Mouse (Mus musculus) myocyte (in vitro differentiated cells): ENCODE results near the gene Kif13a.

Experiments used
- CEBPB ChIP-seq: IDR thresholded peaks from 2 replicates; pipeline ENCODE4 v1.6.1; 2011; ENCODE audit warnings: mild to moderate bottlenecking, moderate library complexity; ENCODE audit not compliant: poor library complexity, insufficient read depth, severe bottlenecking
- E2F4 ChIP-seq: IDR thresholded peaks from one replicate; pipeline ENCODE4 v1.6.1; 2011; ENCODE audit warnings: mild to moderate bottlenecking, control low read depth, moderate library complexity; ENCODE audit not compliant: insufficient read depth
- MAX ChIP-seq: IDR thresholded peaks from one replicate; pipeline ENCODE4 v1.6.1; 2011; ENCODE audit warnings: low read depth, mild to moderate bottlenecking, control low read depth
- MYOD1 ChIP-seq, 3 experiments: IDR thresholded peaks; one replicate each; pipeline ENCODE4 v1.6.1; 2011; ENCODE audit warnings: control low read depth in 2 of 3, low read depth in 2 of 3, mild to moderate bottlenecking in 2 of 3, moderate library complexity in 1 of 3; ENCODE audit not compliant: insufficient read length in 2 of 3, control insufficient read depth in 1 of 3
- MYOG ChIP-seq, 3 experiments: IDR thresholded peaks; one replicate each; pipeline ENCODE4 v1.6.1; 2011; ENCODE audit warnings: control low read depth in 2 of 3, low read depth in 2 of 3, mild to moderate bottlenecking in 2 of 3; ENCODE audit not compliant: insufficient read length in 2 of 3, control insufficient read depth in 1 of 3, insufficient read depth in 1 of 3
- POLR2A ChIP-seq: IDR thresholded peaks from one replicate; pipeline ENCODE4 v1.6.1; 2011; ENCODE audit warnings: low read depth, mild to moderate bottlenecking, control low read depth, moderate library complexity; ENCODE audit not compliant: insufficient read length
- POLR2AphosphoS2 ChIP-seq: IDR thresholded peaks from one replicate; pipeline ENCODE4 v1.6.1; 2011; ENCODE audit warnings: low read depth, control low read depth; ENCODE audit not compliant: insufficient read length
- SRF ChIP-seq: IDR thresholded peaks from one replicate; pipeline ENCODE4 v1.6.1; 2011; ENCODE audit warnings: low read depth; ENCODE audit not compliant: control insufficient read depth, insufficient read length
- TCF12 ChIP-seq: IDR thresholded peaks from one replicate; pipeline ENCODE4 v1.6.1; 2011; ENCODE audit warnings: mild to moderate bottlenecking, control low read depth; ENCODE audit not compliant: poor library complexity, insufficient read depth, severe bottlenecking
- USF1 ChIP-seq: IDR thresholded peaks from one replicate; pipeline ENCODE4 v1.6.1; 2011; ENCODE audit warnings: low read depth, mild to moderate bottlenecking, control low read depth, moderate library complexity

DNA sequence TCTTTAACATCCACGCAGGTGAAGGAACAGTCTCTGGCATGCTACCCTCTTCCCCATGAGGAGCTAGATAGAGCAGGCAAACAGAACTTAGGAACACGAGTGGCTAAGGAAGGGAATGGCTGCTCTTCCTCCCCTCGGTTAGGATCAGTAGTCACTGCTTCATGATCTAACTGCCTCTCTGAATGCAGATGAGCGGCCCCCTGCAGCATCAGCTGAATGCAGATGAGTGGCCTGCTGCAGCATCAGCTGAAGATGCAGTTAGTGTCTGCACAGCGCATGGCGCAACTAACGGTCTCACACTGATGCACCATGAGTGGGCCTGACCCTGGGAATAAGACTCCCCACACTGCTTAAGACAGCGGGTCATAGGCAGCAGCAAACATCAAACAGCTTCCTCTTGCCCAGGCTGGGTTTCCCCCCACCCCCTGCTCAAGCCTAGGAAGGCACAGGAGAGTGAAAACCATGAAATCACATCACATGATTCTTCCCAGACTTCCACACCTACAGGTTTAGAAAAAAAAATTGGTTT lies 170.3 kb downstream of the Kif13a start:
- no peak for TF ChIP-seq TCF12
- TF ChIP-seq POLR2A = no peak
- no peak for TF ChIP-seq USF1
- no peak for TF ChIP-seq MAX
- TF ChIP-seq POLR2AphosphoS2 = no peak
- no peak for TF ChIP-seq CEBPB
- TF ChIP-seq MYOD1 (IDR thresholded peaks at IDR 0.05; ENCODE audit: control insufficient read depth in 1 of 3, insufficient read length in 2 of 3, low read depth in 2 of 3) = no peak
- TF ChIP-seq SRF = no peak
- no peak for TF ChIP-seq MYOG (IDR thresholded peaks at IDR 0.05; ENCODE audit: control insufficient read depth in 1 of 3, insufficient read depth in 1 of 3, insufficient read length in 2 of 3, low read depth in 2 of 3)
- no peak for TF ChIP-seq E2F4
